Mouse (Mus musculus) Patski (cell line): ENCODE results near the gene Metap2. TPM values are rescaled to one million over a fixed set of nuclear protein-coding genes. Genes with fewer than 3 reads are reported as not detected.

Source experiments
- ATAC-seq: fragments of 100-300 bp; one replicate; pipeline ENCODE4 v1.8.0; 2021
- CTCF ChIA-PET: fragments of 350-600 bp; sonication (Branson Sonifier 250); formaldehyde crosslinking; loops from one replicate; lab custom pipeline; 2022; ENCODE audit warnings: inconsistent platforms; lab: Charles Lee
- POLR2A ChIA-PET: fragments of 350-600 bp; sonication (Branson Sonifier 250); formaldehyde crosslinking; loops from one replicate; lab custom pipeline; 2022; ENCODE audit warnings: antibody characterized with exemption, inconsistent platforms; lab: Charles Lee
- DNase-seq: peaks from one replicate; pipeline ENCODE4 v3.0.0-alpha.2; 2011; ENCODE audit warnings: low read depth, low spot score
- H3K27me3 ChIP-seq: fragments of 371-371 bp; one replicate; pipeline ENCODE4 v1.5.1; 2021
- CTCF ChIP-seq: fragments of 100-300 bp; IDR thresholded peaks from one replicate; pipeline ENCODE4 v1.5.1; 2021
- in situ Hi-C: fragments of 300-500 bp; cut with MboI; formaldehyde crosslinking; loops from 3 replicates; pipeline ENCODE4 v1.11.1; 2018; ENCODE audit warnings: low pct_unique_long_range_greater_than_20kb, mixed read lengths
- polyA plus RNA-seq: library from polyadenylated mRNA; unstranded; gene quantifications from one replicate; pipeline ENCODE4 v1.2.3, GENCODE M21; 2021

The Metap2 gene
- polyA plus RNA-seq, 1 experiment from 2014 or later: 282 TPM

- DNase-seq: no peak
- TF ChIP-seq CTCF: no peak
- ChIA-PET POLR2A (no interaction called here), CTCF (interaction anchor here (0.6 kb wide), 1 partner anchor 8 kb away, joined by 3 read pairs; no protein-coding TSS in a partner anchor)
- no peaks in the 10 kb centered on the region for H3K27me3 ChIP-seq
- no peak for ATAC-seq
- in situ Hi-C loops: no loop called here
Observed at GRCm38 (mm10) chr10:93912136-93912855, 15.4 kb upstream of the Metap2 start.

- no peak for DNase-seq
- TF ChIP-seq CTCF: no peak
- ATAC-seq: no peak
- in situ Hi-C loops: no loop called here
- ChIA-PET POLR2A (no interaction called here), CTCF (no interaction called here)
- no peaks in the 10 kb centered on the region for H3K27me3 ChIP-seq
Observed at GRCm38 (mm10) chr10:93911326-93911725, 14.4 kb upstream of the Metap2 start.

- in situ Hi-C loops: no loop called here
- DNase-seq: no peak
- CTCF ChIA-PET: no interaction called here
- ATAC-seq: no peak
- POLR2A ChIA-PET: no interaction called here
- no peaks in the 10 kb centered on the region for H3K27me3 ChIP-seq
- no peak for TF ChIP-seq CTCF
Observed at GRCm38 (mm10) chr10:93909811-93910446, 13.0 kb upstream of the Metap2 start.

GRCm38 (mm10) chr10:93909015-93909414 lies 12.1 kb upstream of the Metap2 start:
- no peak for TF ChIP-seq CTCF
- ATAC-seq (no peak), DNase-seq (no peak)
- in situ Hi-C loops: no loop called here
- ChIA-PET CTCF (no interaction called here), POLR2A (no interaction called here)
- H3K27me3 ChIP-seq: no peaks in the 10 kb centered on the region

- in situ Hi-C loops: no loop called here
- no peak for TF ChIP-seq CTCF
- no peaks in the 10 kb centered on the region for H3K27me3 ChIP-seq
- ChIA-PET CTCF (no interaction called here), POLR2A (no interaction called here)
- ATAC-seq: no peak
- DNase-seq: no peak
Observed at GRCm38 (mm10) chr10:93908540-93908939, 11.6 kb upstream of the Metap2 start.

- in situ Hi-C loops: no loop called here
- no peaks in the 10 kb centered on the region for H3K27me3 ChIP-seq
- ChIA-PET CTCF (no interaction called here), POLR2A (no interaction called here)
- no peak for ATAC-seq
- no peak for DNase-seq
- no peak for TF ChIP-seq CTCF
Observed at GRCm38 (mm10) chr10:93907376-93907775, 10.5 kb upstream of the Metap2 start.

- H3K27me3 ChIP-seq: no peaks in the 10 kb centered on the region
- POLR2A ChIA-PET: interaction anchor here (1.3 kb wide), 1 partner anchor 10 kb away, joined by 4 read pairs; no protein-coding TSS in a partner anchor
- DNase-seq (no peak), ATAC-seq (no peak)
- in situ Hi-C loops: no loop called here
- CTCF ChIA-PET: interaction anchor here (1.2 to 1.3 kb wide), 2 partner anchors 23 to 32 kb away, joined by 3 to 4 read pairs; no protein-coding TSS in a partner anchor
- no peak for TF ChIP-seq CTCF
Observed at GRCm38 (mm10) chr10:93899907-93900306, 3.0 kb upstream of the Metap2 start.

GRCm38 (mm10) chr10:93899303-93899702 lies 2.4 kb upstream of the Metap2 start:
- POLR2A ChIA-PET: interaction anchor here (1.3 kb wide), 1 partner anchor 9 kb away, joined by 4 read pairs; no protein-coding TSS in a partner anchor
- in situ Hi-C loops: no loop called here
- peak; percentile 44 for ATAC-seq
- TF ChIP-seq CTCF: no peak
- CTCF ChIA-PET: interaction anchor here (1.2 to 1.3 kb wide), 2 partner anchors 24 to 33 kb away, joined by 3 to 4 read pairs; no protein-coding TSS in a partner anchor
- H3K27me3 ChIP-seq: no peaks in the 10 kb centered on the region
- peak; percentile 58 for DNase-seq

- CTCF ChIA-PET: interaction anchor here (1.7 kb wide), 2 partner anchors 11 to 52 kb away, joined by 3 to 4 read pairs; no protein-coding TSS in a partner anchor
- no peak for DNase-seq
- no peaks in the 10 kb centered on the region for H3K27me3 ChIP-seq
- in situ Hi-C loops: no loop called here
- TF ChIP-seq CTCF: no peak
- ATAC-seq: no peak
- POLR2A ChIA-PET: no interaction called here
Observed at GRCm38 (mm10) chr10:93892551-93892950, 4.3 kb downstream of the Metap2 start.

- no peak for TF ChIP-seq CTCF
- DNase-seq (no peak), ATAC-seq (no peak)
- in situ Hi-C loops: no loop called here
- CTCF ChIA-PET: no interaction called here
- H3K27me3 ChIP-seq: no peaks in the 10 kb centered on the region
- POLR2A ChIA-PET: interaction anchor here (1.8 kb wide), 1 partner anchor 8 kb away, joined by 4 read pairs; no protein-coding TSS in a partner anchor
Observed at GRCm38 (mm10) chr10:93891031-93891430, 5.9 kb downstream of the Metap2 start.

GRCm38 (mm10) chr10:93890565-93890964 lies 6.3 kb downstream of the Metap2 start:
- in situ Hi-C loops: no loop called here
- no peaks in the 10 kb centered on the region for H3K27me3 ChIP-seq
- ChIA-PET POLR2A (interaction anchor here (1.8 kb wide), 1 partner anchor 9 kb away, joined by 4 read pairs; no protein-coding TSS in a partner anchor), CTCF (interaction anchor here (0.9 to 1.2 kb wide), 2 partner anchors 12 to 64 kb away, joined by 3 to 4 read pairs; no protein-coding TSS in a partner anchor)
- no peak for ATAC-seq
- no peak for TF ChIP-seq CTCF
- DNase-seq: no peak
